Mouse (Mus musculus): ENCODE results near the gene Ehd3.

- TF ChIP-seq CTCF (IDR thresholded peaks at IDR 0.05; ENCODE audit: control insufficient read depth, insufficient read depth, insufficient read length) (no peak), CEBPB (IDR thresholded peaks at IDR 0.05; ENCODE audit: low read depth) (no peak), USF1 (IDR thresholded peaks at IDR 0.05; ENCODE audit: low read depth) (no peak), FOSL1 (IDR thresholded peaks at IDR 0.05; ENCODE audit: insufficient read depth, low read length, poor library complexity, severe bottlenecking) (no peak), MYOD1 (IDR thresholded peaks at IDR 0.05; ENCODE audit: control insufficient read depth, insufficient read length, low read depth) (no peak), MAX (IDR thresholded peaks at IDR 0.05) (no peak), MYOG (IDR thresholded peaks at IDR 0.05; ENCODE audit: control insufficient read depth, extremely low read depth, insufficient read length) (no peak)
These were observed 49.1 kb downstream of the Ehd3 start for GRCm38 (mm10) chr17:73853041-73853440.
